Mouse (Mus musculus) gastrocnemius, postnatal 4 days (tissue): ENCODE data around the gene Ddx17. TPM values are rescaled to one million over a fixed set of nuclear protein-coding genes. Genes with fewer than 3 reads are reported as not detected.
A peak's percentile ranks its signal among the peaks of the same experiment; 100 is the strongest.

ENCODE experiments used
- DNase-seq, 2 experiments: peaks; one replicate each; pipeline ENCODE4 v3.0.0; 2021 to 2022; ENCODE audit warnings: low spot score in 2 of 2, mixed read lengths in 2 of 2
- total RNA-seq, 2 experiments: library from RNA; stranded (reverse); gene quantifications; 2 replicates each; pipeline ENCODE4 v1.2.3; 2021

The Ddx17 gene
- total RNA-seq, 2 experiments from 2014 or later, result 210 to 254 TPM

DNA sequence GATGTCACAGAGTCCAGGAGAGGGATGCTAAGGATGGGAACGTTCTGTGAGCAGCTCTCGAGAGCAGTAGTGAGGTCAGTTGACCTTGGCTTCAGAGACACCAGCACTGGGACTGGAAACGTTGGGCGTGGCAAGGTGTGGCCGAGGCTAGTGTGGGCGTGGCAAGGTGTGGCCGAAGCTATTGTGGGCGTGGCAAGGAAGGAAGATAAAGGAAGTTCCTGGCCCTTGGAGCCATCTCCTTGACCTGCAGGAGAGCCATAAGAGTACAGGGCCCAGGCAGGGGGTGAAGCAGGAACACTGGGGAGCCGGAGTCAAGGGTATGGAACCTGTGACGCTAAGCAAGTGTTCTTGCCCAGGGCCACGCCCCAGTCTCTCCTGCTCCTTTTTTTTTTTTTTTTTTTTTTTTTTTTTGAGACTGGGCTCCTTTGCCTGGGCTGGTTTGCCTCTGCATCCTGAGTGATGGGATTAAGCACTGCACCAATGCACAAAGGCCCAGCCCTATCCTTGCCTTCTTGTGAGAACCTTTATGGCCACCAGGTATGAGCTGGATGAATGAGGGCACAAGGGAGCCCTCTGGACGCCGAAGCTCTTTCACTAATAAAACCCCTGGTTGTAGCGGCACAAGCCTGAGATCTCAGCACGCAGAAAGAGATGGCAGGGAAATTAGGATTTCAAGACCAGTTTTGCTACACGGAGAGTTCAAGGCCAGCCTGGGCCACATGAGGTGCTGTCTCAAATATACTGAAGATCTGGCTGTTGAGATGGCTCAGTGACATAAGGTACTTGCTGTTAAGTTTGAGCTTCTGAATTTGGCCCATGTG is 26.9 kb downstream of the Ddx17 start:
- DNase-seq, result no peak

DNA sequence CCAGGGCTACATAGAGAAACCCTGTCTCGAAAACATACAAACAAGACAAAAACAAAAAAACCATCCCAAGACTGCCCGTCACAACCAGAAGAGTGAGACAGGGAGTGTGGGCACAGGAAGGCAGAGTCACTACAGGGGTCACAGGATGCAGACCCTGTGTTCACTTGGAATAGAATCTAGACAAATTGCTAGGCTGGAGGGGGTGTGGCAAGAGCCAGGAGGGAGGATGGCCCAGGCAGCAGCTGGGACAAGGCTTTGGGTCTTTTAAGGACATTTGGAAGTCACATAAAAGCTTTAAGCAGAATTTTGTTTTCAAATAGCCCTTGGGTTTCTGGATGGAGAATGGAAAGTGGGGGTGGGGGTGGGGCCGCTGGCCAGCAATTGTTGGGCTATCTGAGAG is 28.0 kb downstream of the Ddx17 start:
- no peak for DNase-seq

DNA sequence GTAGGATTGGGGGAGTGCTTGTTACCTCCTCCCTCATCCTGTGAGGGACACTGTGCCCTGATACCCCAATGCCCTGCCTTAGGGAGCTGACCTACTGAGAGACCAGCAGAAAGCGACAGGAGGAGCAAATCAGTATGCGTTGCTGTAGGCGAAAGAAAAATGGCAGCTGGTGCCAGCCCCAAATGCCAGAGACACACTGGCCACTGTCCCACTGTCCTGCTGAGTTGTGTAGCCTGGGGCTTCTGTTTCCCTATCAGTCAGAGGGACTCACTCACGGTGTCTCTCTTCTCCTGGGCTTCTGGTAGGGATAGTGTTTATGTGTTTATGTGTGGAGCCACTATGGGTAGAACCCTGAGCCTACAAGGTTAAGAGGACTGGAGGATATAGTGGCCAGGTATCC is 28.8 kb downstream of the Ddx17 start:
- DNase-seq, result no peak

DNA sequence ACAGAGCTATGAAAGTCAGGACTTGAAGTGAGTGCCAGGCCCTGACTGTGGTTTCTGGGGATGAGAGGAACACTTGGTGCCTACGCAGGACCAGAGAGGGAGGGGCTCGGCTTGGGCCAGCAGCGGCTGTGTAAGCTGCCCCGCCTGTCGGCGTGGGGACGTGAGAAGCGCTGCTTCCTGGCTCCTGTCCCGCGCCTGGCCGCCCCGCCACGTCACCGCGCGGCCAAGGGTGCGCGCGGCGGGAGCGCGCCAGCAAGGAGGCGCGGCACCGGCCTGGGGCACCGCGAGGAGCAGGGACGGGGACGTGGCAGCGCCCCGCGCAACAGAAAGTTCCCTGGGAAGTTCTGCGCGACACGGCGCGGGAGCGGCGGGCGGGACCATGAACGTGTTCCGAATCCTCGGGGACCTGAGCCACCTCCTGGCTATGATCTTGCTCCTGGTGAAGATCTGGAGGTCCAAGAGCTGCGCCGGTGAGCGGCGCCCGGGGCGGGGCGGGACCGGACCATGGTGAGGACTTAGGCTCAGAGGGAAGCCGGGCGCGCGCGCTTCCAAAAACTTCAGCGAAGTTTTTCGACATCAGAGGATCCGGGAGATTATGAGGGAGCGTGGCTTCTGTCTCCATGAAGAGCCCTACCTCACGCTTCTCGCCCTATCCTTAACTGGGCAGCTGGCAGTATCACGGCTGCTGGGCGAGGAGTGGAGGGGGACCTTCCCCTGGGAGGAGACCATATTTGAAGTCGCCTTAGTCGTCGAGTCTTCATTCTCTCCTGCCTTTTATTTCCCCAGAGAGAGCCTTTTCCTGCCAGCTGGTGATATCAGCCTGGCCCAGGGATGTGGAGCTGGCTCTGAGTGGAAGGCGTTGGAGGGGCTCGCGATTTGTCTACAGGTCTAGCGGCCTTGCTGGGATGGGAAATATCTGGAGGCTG is 30.1 kb downstream of the Ddx17 start, which contains the start of gene Kdelr3:
Gene Kdelr3, plus strand, starts transcription at position 241 of the 926 bp plus-strand sequence.
- DNase-seq, result peak; percentile 78 to 88

DNA sequence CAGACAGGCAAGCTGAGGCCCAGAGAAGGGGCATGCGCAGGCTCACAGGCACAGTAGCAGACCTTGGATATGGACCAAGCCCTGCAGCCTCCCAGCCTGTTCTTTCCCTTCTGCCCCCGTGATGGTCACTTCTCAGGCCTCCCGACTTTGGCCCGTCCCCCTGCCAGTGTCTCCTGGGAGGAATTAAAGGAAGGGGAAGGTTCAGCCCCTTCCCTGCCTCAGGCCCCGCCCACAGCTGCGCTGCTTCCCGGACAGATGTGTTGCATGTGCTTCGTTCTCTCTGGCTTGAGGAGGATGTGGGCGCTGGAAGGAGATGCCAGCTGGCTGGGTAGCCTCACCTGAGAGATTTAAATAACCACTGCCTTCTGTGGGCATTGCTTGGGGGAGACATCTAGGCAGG is 32.6 kb downstream of the Ddx17 start:
- no peak for DNase-seq

DNA sequence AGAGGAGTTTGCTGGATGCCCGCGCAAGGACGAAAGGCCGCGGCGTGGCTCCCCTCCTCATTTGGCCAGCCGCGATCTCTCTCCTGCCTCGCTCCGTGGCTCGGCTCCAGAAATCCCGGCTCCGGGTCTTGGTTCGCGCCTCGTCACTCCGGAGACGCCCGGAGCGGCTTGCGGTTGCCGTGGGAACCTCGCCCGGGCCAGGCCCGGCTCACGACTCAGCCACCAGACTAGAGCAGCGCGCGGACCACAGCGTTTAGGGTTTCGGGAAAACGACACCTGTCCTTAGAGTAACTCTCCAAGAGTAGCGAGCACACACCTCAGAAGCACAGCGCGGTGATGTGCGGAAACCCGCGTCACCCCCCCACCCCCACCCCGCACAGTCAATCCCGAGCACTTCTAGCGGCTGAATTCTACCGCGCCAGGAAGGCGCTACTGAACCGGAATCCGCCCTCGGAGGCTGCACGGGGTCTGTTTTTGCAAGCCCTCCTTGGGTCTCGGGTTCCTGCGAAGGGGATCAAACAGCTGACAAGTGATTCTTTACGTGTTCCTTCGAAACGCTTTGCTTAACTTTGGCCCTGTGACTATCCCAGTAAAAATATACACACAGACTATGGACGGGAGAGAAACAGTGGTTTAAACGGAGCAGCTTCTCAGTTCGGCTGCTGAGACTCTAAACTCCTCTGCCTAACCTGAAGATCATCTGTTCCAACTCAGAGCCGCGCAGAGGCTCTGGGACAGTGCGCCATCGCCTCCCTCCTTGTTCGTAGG is 34.8 kb downstream of the Ddx17 start:
- peak; percentile 77 to 89 for DNase-seq

DNA sequence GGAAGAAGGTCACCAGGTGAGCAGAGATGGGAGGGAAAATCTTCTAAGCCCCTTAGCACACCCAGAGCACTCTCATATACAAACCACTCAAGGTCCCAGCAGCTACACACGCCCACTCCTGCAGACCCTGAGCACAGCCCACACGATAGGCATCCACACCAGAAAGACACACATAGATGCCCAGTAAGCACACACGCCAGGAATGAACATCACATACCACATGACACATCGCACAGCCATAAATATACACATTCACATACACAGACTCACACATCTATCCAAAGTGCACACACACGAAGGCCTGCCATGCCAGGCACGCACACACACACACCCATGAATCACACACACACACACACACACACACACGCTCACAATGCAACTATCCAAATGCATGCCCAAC is 36.1 kb downstream of the Ddx17 start:
- DNase-seq, result no peak

DNA sequence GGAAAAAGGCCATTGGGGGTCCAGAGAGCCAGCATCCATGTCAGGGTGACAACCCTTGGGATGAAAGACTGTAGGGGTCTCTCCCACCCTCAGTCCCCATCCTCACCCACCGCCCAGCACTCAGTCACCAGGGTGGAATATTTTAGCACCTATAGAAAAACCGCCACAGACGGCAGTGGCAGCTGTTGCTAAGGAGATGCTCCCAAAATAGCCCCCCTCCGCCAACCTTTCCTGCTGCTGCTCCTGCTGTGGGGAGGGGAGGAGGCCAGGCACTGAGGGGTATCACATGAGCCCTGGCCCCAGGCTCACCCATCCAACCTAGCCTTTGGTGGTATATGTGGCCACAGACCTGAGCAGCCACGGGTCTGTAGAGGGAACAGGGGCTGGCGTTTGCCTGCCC is 36.5 kb downstream of the Ddx17 start:
- DNase-seq, result no peak

DNA sequence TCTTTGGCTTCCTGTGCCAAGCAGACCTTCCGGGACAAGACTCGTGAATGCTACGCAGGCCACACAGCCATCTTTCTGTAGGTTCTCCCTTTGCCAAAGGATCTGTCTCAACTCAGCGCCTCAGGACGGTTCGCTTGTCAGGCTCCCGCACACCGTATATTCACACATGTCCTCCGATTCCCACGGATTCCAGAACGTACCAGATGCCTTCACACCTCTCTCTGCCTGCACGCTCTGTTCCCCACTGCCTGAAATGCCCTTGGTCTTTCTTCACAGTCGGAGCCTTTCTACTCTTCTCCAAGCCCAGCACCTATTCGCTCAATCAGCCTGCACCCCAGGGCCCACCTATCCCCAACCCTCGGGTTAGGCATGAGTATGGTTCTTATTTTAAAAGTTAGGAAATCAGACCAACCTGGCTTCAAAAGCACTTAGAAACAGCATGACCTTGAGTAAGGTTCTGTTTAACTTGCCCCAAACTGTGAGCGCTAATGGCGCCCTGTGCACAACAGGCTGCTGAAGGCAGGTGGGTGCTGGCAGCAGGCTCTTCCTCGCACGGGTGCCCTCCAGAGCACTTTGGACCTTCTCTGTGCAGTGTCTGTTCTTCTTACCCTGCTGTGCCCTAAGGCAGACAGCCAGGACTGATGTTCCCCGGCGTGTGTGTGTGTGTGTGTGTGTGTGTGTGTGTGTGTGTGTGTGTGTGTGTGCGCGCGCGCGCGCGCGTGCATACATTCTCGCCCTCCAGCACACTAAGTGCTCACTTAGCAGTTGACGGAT is 39.3 kb downstream of the Ddx17 start:
- no peak for DNase-seq

DNA sequence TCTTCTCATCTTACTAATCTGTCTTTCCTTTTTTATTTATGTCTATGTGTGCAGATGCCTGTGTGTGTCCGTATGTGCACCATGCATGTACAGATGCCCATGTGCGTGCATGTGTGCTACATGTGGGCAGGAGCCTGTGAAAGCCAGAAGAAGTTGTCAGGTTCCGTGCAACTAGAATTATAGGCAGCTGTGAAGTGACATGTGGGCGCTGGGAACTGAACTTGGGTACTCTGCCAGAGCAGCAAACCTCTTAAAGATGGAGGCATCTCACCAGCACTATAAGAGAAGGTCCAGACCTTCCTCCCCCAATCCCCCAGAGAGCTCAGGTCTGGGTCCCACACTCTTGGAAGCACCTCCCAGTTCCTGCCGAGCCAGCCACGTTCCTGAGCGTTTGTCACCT is 40.1 kb downstream of the Ddx17 start:
- DNase-seq, result no peak

DNA sequence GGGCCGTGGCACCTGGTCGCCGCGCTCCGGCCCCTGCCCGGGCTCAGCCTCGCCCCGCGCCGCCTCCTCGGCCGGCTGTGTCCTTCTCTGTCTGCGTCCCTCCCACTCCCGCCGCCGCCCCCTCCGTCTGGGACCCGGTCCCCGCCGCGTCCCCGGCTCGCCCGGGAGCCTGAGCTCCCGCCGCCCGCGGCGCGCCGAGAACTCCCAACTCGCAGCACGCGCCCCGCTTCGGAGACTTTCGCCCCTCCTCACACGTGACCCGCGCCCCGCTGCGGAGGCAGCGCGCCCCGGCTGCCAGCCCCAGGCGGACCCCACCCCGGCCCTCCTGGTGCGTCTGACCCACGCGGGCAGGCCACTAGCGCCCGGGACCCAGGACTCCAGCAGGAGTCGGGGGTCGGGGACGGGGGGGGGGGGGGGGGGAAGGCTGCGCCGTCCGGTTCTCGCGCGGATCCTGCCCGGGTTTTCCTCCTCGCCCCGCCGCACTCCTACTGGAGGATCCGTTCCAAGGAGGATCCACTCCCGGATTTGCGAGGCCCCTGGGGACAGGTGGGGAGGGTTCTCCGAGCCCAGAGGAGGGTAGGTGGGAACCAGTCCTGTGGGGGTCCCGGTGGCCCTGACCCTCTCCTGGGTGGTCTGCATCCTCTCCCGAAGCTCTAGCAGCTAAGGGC is 40.8 kb downstream of the Ddx17 start:
- DNase-seq, result peak; percentile 46 to 62

DNA sequence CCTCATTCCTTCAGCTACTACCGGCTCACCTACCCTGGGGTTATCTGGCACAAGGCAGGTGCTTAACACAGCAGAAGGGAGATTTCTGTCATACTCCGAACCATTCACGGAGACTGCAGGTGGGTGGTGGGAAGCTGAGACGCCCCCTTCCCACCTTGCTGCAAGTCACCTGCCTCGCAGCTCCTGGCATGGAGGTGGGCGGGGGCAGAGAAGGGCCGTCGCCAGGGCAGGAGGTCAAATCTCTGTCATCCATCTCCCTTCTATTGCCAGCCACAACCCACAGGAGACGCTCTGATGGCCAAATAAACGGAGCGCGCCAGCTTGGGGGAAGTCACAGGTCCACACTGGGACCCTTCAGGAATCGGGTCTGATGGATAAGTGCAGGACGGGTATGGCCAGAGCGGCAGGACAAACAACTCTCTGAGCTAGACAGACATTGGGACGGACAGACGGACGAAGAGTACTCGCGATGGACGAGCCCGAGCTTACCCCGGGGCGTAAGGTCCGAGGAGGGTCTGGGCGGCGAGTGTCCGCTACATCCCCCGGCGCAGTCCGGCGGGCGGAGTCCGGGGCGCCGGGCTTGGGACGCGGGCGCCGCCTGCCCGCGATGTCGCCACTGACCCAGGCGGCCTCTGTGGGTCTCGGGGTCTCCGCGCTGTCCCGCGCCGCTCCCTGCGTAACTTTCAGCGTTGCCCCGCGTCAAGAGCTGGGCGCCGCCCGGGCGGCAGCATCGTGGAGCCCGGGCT is 41.7 kb downstream of the Ddx17 start, which contains the start of gene Kcnj4:
Gene Kcnj4, minus strand, starts transcription at position 535 of the 746 bp plus-strand sequence.
- DNase-seq, result no peak

DNA sequence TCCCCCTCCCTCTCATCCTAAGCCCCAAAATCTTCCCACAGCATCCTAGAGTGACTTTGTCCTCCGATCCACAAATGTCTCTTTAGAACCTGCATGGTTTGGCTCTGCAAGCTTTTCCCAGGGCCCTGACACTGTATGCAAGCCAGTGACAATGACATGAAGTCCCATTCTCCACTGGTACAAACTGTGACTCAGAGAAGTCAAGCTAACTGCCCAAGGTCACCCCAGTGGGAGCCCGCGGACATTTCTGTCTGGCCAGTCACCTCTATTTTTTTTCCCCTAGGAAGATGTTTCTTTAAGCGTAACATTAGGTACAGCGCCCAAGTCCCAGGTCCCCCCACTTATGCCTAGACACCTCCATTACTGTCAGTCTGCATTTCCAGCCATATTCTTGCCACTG is 43.1 kb downstream of the Ddx17 start:
- DNase-seq, result no peak

DNA sequence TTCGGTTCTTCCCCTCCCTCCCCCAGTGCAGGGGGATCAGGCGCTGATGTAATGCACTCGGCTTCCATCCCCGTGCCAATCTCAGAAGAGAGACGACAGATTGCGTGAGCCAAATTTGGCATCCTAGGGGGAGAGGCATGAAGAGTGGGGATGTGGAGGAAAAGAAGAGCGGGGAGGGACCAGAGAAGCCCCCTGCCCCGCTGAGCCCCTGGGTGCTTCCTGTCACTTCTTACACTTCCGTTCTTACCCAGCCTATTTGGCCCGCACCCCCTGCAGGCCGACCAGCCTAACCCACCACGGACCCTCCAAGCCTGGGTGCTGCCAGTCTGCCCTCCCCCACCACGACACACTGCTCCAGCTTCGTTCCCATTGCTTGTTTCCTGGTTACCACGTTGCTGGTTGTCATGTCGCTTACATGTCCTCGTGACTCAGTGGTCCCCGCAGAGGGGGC is 43.6 kb downstream of the Ddx17 start:
- no peak for DNase-seq

DNA sequence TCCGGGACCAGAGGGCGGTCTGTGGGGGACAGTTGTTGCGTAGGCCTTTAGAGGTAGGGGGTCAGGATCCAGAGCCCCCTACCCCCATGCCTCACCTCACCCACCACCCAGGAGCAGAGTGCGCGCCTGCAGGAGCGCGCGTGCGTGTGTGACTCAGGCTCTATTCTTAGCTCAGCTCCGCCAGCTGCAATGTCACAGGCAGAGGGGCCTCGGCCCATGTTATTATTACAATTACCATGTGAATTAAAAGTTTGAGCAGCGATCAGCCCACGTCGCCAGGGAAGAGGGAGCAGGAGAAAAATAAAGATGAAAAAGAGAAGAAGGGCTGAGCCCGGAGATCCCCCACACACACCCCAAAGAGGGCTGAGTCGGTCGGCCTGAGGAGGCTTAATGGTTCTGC is 46.4 kb downstream of the Ddx17 start:
- DNase-seq, result no peak

DNA sequence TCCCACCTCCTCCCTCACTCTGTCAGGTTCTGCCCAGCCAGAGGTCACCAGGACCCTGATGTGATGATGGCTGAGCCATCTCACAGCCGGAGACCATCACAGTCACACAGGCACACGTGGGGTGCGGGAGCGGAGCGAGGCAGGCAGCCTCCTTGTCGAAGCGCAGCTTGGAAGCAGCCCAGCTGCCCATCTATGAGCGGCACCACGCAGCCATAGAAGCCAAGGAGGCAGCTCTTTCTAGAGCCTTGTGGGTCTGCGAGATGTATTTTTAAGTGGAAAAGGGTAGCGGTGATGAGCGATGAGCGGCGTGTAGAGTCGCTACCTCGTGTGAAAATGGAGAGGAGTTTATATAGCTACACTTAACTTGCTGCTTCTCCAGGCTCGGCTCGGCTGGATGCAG is 53.0 kb downstream of the Ddx17 start:
- no peak for DNase-seq

DNA sequence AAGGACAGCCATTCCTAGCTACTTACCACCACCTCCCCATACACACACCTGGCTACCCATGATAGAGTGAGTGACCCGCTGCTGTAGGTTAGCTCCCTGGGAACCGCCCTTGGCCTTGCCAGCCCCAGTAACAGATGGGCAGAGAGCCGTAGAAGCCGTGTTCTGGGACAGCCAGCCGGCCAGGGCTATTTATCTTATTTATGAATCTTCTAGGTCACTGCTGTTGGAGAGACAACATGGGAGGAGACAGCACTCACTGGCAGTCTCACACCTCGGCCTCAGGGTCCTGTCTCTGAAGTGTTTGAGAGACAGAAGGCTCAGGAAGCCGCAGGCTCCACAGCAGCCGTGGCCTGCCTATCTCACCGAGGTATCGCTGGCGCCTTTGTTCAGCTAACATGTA is 57.1 kb downstream of the Ddx17 start:
- no peak for DNase-seq

DNA sequence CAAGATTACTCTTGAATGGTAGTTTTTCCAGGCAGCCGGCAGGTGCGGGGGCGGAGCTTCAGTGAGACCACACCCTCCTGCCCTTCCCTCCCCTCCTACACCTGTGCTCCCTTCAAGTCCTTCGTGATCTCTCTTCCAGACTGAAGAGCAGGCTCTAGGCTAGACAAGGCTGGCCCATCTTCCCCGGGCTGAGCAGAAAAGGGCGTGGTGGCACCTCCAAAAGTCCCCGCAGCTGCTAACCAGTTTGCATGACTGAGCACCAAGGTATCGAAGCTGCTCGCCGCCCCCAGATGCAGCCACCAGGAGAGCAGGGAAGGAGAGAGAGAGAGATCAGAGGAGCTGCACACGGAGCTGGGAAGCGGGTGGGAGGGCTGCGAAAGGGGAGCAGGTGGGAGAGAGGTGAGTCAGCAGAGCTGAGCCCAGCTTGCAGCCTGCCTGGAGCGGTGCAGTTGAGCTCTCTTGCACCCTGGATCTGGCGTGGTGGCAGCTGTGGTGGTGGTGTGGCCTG is 65.3 kb downstream of the Ddx17 start:
- no peak for DNase-seq
